Mouse (Mus musculus): ENCODE data around the gene Gm17660. TPM values are rescaled to one million over a fixed set of nuclear protein-coding genes. Genes with fewer than 3 reads are reported as not detected.

Gm17660 gene
- polyA plus RNA-seq (2015; fragmentation: Nextera tagmentation; extraction: Ambion mirVana), result not detected in 2 replicates

GRCm38 (mm10) chr5:104077508-104077907 lies at the start of gene Gm17660:
Gene Gm17660 (minus strand): TSS chr5:104077608.

GRCm38 (mm10) chr5:104113491-104114172 lies 36.2 kb upstream of the Gm17660 start, which contains the start of gene Sparcl1:
Gene Sparcl1 (minus strand): TSS chr5:104113733.

GRCm38 (mm10) chr5:104046256-104047199 lies 30.9 kb downstream of the Gm17660 start, which contains the start of gene Nudt9:
Gene Nudt9 (plus strand): TSS chr5:104046306.

GRCm38 (mm10) chr5:104021597-104022378 lies 55.6 kb downstream of the Gm17660 start, which contains the start of gene Hsd17b11:
Gene Hsd17b11 (minus strand): TSS chr5:104021919.

Other genes with a start within 250 kb of the Gm17660 start
- 2.1 and 2.8 TPM in 2 replicates for gene Klhl8, start 166.3 kb downstream of the Gm17660 start, polyA plus RNA-seq (2015; fragmentation: Nextera tagmentation; extraction: Ambion mirVana)
- 0.19 and 0.42 TPM in 2 replicates for gene Hsd17b13, start 100.2 kb downstream of the Gm17660 start, polyA plus RNA-seq (2015; fragmentation: Nextera tagmentation; extraction: Ambion mirVana)
- 7.1 and 8.3 TPM in 2 replicates for gene Hsd17b11, start 55.7 kb downstream of the Gm17660 start, polyA plus RNA-seq (2015; fragmentation: Nextera tagmentation; extraction: Ambion mirVana)
- gene Nudt9, start 31.3 kb downstream of the Gm17660 start, polyA plus RNA-seq (2015; fragmentation: Nextera tagmentation; extraction: Ambion mirVana), result 84.8 and 98.9 TPM in 2 replicates
- gene Sparcl1, start 36.1 kb upstream of the Gm17660 start, polyA plus RNA-seq (2015; fragmentation: Nextera tagmentation; extraction: Ambion mirVana), result 37.6 and 45.1 TPM in 2 replicates
- gene Dspp, start 93.1 kb upstream of the Gm17660 start, polyA plus RNA-seq (2015; fragmentation: Nextera tagmentation; extraction: Ambion mirVana), result not detected in 2 replicates
- 0.06 and 0.08 TPM in 2 replicates for gene Dmp1, start 125.0 kb upstream of the Gm17660 start, polyA plus RNA-seq (2015; fragmentation: Nextera tagmentation; extraction: Ambion mirVana)
- gene Ibsp, start 221.6 kb upstream of the Gm17660 start, polyA plus RNA-seq (2015; fragmentation: Nextera tagmentation; extraction: Ambion mirVana), result not detected in 2 replicates
- gene Mepe, start 247.7 kb upstream of the Gm17660 start, polyA plus RNA-seq (2015; fragmentation: Nextera tagmentation; extraction: Ambion mirVana), result not detected in 2 replicates